Mouse (Mus musculus): ENCODE data around the gene Specc1. TPM values are rescaled to one million over a fixed set of nuclear protein-coding genes. Genes with fewer than 3 reads are reported as not detected.

Specc1 gene
- polyA plus RNA-seq, 1 experiment from 2014 or later, result 9.7 TPM

DNA sequence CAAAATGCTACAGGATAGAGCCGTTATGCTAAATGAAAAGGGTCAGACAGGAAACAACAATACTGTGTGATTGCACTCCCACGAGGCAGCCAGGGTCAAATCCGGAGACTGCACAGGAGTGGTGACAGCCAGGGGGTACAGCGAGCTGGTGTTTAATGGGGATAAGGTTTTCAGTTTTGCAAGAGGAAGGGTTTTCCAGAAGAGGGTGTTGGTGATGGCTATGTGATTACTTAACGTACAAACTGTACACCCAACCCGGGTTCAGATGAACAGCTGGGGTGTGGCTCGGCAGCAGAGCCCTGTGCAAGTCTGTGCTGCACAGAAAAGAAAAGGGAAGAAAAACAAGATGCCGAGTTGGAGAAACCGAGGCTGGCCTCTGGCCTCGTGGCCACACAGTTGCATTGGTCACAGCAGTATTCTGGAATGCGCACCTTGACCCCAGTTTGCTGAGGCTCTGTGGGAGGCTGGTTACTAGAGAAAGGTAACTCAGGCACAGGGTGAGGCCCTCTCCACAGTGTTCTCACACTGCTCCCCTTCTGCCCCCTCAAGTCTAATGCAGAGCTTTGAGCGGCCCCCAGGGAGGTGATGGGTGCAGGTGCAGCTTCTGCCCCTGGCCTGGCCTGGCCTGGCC, 284.2 kb downstream of the Specc1 start:
- ATAC-seq (ENCODE audit: low FRiP score), result no peak
- no peak overlapping the region for H3K9ac ChIP-seq (replicated peaks)
- H3K4me1 ChIP-seq, result no peaks in the 10 kb centered on the region
- no peaks in the 10 kb centered on the region for H3K36me3 ChIP-seq
- H3K4me3 ChIP-seq (replicated peaks), result no peak overlapping the region
- H3K9me3 ChIP-seq (replicated peaks), result no peaks in the 10 kb centered on the region
- 81% methylated on average over 12 of the region's 12 CpGs for WGBS
- no peak overlapping the region for H3K4me2 ChIP-seq
- no peak overlapping the region for H3K27ac ChIP-seq (replicated peaks)
- no peaks in the 10 kb centered on the region for H3K27me3 ChIP-seq (replicated peaks)

DNA sequence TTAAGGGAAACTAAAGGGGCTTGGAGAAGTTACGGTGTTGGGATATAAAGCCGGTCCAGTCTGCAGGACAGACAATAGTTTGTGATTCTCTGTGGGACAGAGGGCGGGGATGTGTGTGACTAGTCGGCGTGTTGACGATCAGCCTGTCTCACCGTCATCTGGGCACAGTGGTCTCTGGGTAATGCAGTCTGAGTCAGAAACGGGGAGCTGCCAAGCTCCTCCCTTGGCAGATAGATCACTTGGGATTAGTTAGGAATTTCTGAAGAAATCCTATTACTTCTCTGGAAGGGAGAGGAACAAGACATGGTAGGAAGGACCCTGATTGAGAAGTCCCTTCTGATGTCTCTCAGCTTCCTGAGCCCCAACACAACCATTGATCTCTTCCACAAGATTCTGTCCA, 287.3 kb downstream of the Specc1 start:
- H3K9me3 ChIP-seq (replicated peaks), result no peaks in the 10 kb centered on the region
- peaks cover 6% of the 10 kb centered on the region for H3K27me3 ChIP-seq (replicated peaks)
- H3K27ac ChIP-seq (replicated peaks), result no peak overlapping the region
- H3K4me3 ChIP-seq (replicated peaks), result no peak overlapping the region
- H3K9ac ChIP-seq (replicated peaks), result no peak overlapping the region
- no peak overlapping the region for H3K4me2 ChIP-seq
- 89% methylated on average over 8 of the region's 8 CpGs for WGBS
- ATAC-seq (ENCODE audit: low FRiP score), result no peak
- H3K4me1 ChIP-seq, result peaks cover 8% of the 10 kb centered on the region
- H3K36me3 ChIP-seq, result no peaks in the 10 kb centered on the region

DNA sequence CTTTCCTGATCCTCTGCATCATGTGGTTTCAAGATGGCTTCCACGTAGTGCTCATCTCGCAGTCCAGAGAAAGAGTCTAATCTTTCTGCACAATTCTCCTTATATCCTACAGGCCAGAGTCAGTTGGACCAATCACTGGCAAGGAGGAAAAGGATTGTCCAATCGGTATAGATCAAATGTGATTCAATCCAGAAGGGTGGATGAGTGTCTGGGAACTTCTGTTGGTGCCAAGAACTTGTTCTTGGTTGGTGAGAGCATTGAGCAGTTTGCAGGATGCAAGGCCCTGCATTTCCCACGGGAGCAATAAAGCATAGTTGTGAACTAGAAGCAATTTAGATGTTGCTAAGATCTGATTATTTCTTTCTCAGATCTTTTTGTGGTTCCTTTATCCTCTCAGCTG, 287.9 kb downstream of the Specc1 start:
- no peak overlapping the region for H3K4me2 ChIP-seq
- H3K36me3 ChIP-seq, result no peaks in the 10 kb centered on the region
- no peak overlapping the region for H3K4me3 ChIP-seq (replicated peaks)
- peaks cover 11% of the 10 kb centered on the region for H3K27me3 ChIP-seq (replicated peaks)
- H3K9me3 ChIP-seq (replicated peaks), result no peaks in the 10 kb centered on the region
- no peak for ATAC-seq (ENCODE audit: low FRiP score)
- no peak overlapping the region for H3K27ac ChIP-seq (replicated peaks)
- peaks cover 14% of the 10 kb centered on the region for H3K4me1 ChIP-seq
- 84% methylated on average over 4 of the region's 4 CpGs for WGBS
- no peak overlapping the region for H3K9ac ChIP-seq (replicated peaks)

DNA sequence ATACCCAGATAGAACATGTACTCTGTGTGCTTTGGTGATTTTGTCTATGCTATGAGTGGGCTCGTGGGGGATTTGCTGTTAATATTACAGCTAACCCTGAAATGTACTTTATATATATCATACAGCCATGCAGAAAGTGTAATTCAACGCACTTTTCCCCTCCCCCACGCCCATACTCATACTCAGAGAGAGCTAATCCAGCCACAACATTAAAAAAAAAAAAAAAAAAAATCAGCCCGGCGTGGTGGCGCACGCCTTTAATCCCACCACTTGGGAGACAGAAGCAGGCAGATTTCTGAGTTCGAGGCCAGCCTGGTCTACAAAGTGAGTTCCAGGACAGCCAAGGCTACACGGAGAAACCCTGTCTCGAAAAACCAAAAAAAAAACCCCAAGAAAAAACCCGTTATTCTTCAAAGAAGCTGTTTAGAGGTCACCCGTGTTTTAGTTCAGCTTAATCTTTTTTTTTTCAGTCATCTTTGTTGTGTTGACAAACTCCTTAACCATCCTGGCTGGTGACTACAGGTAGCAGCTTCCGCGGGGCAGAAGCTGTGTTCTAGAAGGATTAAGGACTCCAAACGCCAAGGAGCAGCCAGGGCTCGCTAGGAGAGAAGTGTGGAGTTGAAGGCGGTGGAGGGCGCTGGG, 291.3 kb downstream of the Specc1 start:
- WGBS, result 36% methylated on average over 18 of the region's 18 CpGs
- peaks cover 20% of the 10 kb centered on the region for H3K4me1 ChIP-seq
- no peaks in the 10 kb centered on the region for H3K36me3 ChIP-seq
- H3K27ac ChIP-seq (replicated peaks), result no peak overlapping the region
- H3K4me2 ChIP-seq, result peak overlapping the region; percentile 100
- ATAC-seq (ENCODE audit: low FRiP score), result no peak
- peaks cover 29% of the 10 kb centered on the region for H3K27me3 ChIP-seq (replicated peaks)
- peak overlapping the region; percentile 63 for H3K9ac ChIP-seq (replicated peaks)
- H3K4me3 ChIP-seq (replicated peaks), result peak overlapping the region; percentile 76
- no peaks in the 10 kb centered on the region for H3K9me3 ChIP-seq (replicated peaks)

DNA sequence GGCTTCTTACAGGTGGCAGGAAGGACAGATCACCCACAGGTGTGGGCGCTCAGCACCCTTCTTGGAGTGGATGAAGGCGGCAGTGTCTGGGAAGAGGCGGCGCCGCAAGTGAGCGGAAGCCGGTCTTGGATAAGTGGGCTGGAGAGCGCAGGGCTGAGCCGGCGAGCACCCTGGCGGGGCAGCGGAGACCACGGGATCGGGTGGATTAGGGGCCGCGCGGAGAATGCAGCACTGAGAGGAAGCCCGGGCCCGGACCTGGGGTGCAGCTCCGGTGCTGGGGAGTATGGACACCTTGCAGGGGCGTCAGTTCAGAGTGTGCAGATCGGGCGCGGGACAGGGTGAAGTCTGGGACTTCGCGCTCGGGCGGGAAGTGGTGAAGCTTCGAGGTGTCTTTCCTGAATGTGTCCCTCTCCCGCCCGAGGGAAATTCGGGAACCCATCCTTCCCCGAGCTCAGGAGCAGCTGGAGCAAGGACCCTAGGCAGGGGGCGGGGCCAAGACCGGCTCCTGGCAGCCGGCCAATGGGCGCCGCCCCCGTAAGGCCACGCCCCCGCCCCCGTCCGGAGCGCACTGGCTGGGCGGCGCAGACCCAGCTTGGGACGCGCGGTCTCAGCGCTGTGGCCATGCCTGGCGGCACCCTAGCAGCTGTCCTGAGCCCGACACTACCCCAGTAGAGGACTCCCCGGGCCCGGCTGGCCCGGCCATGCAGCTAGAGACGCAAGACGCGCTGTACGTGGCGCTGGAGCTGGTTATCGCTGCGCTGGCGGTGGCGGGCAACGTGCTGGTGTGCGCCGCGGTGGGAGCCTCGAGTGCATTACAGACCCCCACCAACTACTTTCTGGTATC, 292.1 kb downstream of the Specc1 start, which contains the start of gene Adora2b:
Adora2b (plus strand) TSS at position 584 of the 844 bp plus-strand sequence.
- peak within 1 kb of the TSS; percentile 76 for H3K4me3 ChIP-seq (replicated peaks)
- under 1% methylated on average over 69 of the region's 69 CpGs for WGBS
- no peaks in the 10 kb centered on the region for H3K9me3 ChIP-seq (replicated peaks)
- H3K27me3 ChIP-seq (replicated peaks), result peaks cover 29% of the 10 kb centered on the region
- peak; percentile 87 for ATAC-seq (ENCODE audit: low FRiP score)
- H3K4me2 ChIP-seq, result peak within 1 kb of the TSS; percentile 100
- H3K27ac ChIP-seq (replicated peaks), result 0 out of 2 replicates have a peak within 1 kb of the TSS, but pooled peaks have one; percentile 56
- no peaks in the 10 kb centered on the region for H3K36me3 ChIP-seq
- peak within 1 kb of the TSS; percentile 63 for H3K9ac ChIP-seq (replicated peaks)
- peaks cover 20% of the 10 kb centered on the region for H3K4me1 ChIP-seq

- Histone ChIP-seq H3K4me1 (peaks cover 20% of the 10 kb centered on the region), H3K27ac (replicated peaks) (0 out of 2 replicates have a peak overlapping the region, but pooled peaks have one; percentile 56), H3K4me2 (peak overlapping the region; percentile 100), H3K36me3 (no peaks in the 10 kb centered on the region), H3K4me3 (replicated peaks) (peak overlapping the region; percentile 76), H3K9me3 (replicated peaks) (no peaks in the 10 kb centered on the region), H3K9ac (replicated peaks) (peak overlapping the region; percentile 63), H3K27me3 (replicated peaks) (peaks cover 29% of the 10 kb centered on the region)
- WGBS, result 1% methylated on average over 35 of the region's 35 CpGs
- peak; percentile 49; the same call in 1 of the 2 replicates for ATAC-seq (ENCODE audit: low FRiP score)
These were observed 292.9 kb downstream of the Specc1 start for GRCm38 (mm10) chr11:62249266-62250037.

GRCm38 (mm10) chr11:62251047-62251446, 294.5 kb downstream of the Specc1 start:
- Histone ChIP-seq H3K4me2 (peak overlapping the region; percentile 100), H3K9me3 (replicated peaks) (no peaks in the 10 kb centered on the region), H3K27me3 (replicated peaks) (peaks cover 29% of the 10 kb centered on the region), H3K4me1 (peaks cover 20% of the 10 kb centered on the region), H3K9ac (replicated peaks) (no peak overlapping the region), H3K36me3 (no peaks in the 10 kb centered on the region), H3K4me3 (replicated peaks) (no peak overlapping the region), H3K27ac (replicated peaks) (no peak overlapping the region)
- no peak for ATAC-seq (ENCODE audit: low FRiP score)
- whole genome bisulfite sequencing, result 74% methylated on average over 11 of the region's 11 CpGs

DNA sequence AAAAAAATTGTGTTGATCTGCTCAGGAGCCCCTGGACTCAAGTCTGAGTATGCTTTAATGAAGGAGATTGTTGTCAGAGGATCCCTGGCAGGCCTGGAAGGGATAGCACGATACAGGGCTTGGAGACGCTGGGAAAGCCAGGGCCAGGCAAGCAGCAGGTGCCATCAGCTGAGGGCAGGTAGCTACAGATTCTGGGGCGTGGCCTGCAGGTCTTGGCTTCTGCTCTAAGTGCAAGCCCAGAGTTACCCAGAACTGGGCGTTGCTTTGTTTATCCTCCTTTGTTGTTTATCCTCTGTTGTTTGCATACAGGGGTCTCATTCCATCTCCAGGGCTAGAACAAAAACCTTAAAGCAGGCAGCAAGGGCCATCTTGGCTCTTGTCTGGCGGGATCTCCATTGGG, 296.8 kb downstream of the Specc1 start:
- H3K9ac ChIP-seq (replicated peaks), result no peak overlapping the region
- ATAC-seq (ENCODE audit: low FRiP score), result no peak
- H3K27me3 ChIP-seq (replicated peaks), result peaks cover 23% of the 10 kb centered on the region
- WGBS, result 73% methylated on average over 5 of the region's 5 CpGs
- H3K4me1 ChIP-seq, result peaks cover 16% of the 10 kb centered on the region
- H3K27ac ChIP-seq (replicated peaks), result no peak overlapping the region
- no peak overlapping the region for H3K4me3 ChIP-seq (replicated peaks)
- no peaks in the 10 kb centered on the region for H3K9me3 ChIP-seq (replicated peaks)
- H3K36me3 ChIP-seq, result no peaks in the 10 kb centered on the region
- H3K4me2 ChIP-seq, result no peak overlapping the region

GRCm38 (mm10) chr11:62259214-62259613, 302.7 kb downstream of the Specc1 start:
- ATAC-seq (ENCODE audit: low FRiP score), result no peak
- WGBS, result 65% methylated on average over 5 of the region's 5 CpGs

DNA sequence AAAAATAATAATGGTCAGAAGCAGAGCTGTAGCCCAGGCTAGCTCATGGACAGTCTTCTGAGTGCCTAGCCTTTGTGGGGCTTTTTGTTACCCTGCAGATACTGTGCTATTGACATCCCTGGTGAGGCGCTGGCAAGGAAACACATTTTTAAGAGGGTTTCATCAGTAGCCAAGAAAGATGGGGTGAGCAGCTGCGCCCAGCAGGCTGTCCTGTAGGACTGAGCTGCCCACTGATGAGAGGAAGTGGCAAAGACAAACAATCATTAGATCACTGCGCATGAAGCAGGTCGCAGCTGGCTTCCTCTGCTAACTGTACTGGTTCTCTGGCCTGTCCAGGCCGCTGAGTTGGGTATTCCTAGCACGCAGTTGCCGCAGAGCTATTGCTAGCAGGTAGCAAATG, 307.0 kb downstream of the Specc1 start:
- 69% methylated on average over 7 of the region's 7 CpGs for WGBS
- no peaks in the 10 kb centered on the region for H3K36me3 ChIP-seq
- H3K9me3 ChIP-seq (replicated peaks), result no peaks in the 10 kb centered on the region
- H3K4me1 ChIP-seq, result peaks cover 14% of the 10 kb centered on the region; the same call in 1 of the 2 replicates
- H3K9ac ChIP-seq (replicated peaks), result no peak overlapping the region
- H3K27me3 ChIP-seq (replicated peaks), result no peaks in the 10 kb centered on the region
- no peak overlapping the region for H3K27ac ChIP-seq (replicated peaks)
- no peak overlapping the region for H3K4me3 ChIP-seq (replicated peaks)
- no peak overlapping the region for H3K4me2 ChIP-seq
- no peak for ATAC-seq (ENCODE audit: low FRiP score)

More at GRCm38 (mm10) chr11:62259214-62259613, 302.7 kb downstream of the Specc1 start:
- Histone ChIP-seq H3K4me2 (no peak overlapping the region), H3K4me1 (no peaks in the 10 kb centered on the region; the same call in 1 of the 2 replicates), H3K4me3 (replicated peaks) (no peak overlapping the region), H3K9ac (replicated peaks) (no peak overlapping the region), H3K27me3 (replicated peaks) (no peaks in the 10 kb centered on the region), H3K27ac (replicated peaks) (no peak overlapping the region), H3K36me3 (no peaks in the 10 kb centered on the region), H3K9me3 (replicated peaks) (no peaks in the 10 kb centered on the region)

- Histone ChIP-seq H3K27me3 (replicated peaks) (no peaks in the 10 kb centered on the region), H3K4me3 (replicated peaks) (no peak overlapping the region), H3K36me3 (no peaks in the 10 kb centered on the region), H3K9me3 (replicated peaks) (no peaks in the 10 kb centered on the region), H3K4me1 (peaks cover 17% of the 10 kb centered on the region; the same call in 1 of the 2 replicates), H3K27ac (replicated peaks) (no peak overlapping the region), H3K9ac (replicated peaks) (no peak overlapping the region), H3K4me2 (no peak overlapping the region)
- no peak for ATAC-seq (ENCODE audit: low FRiP score)
- 56% methylated on average over 7 of the region's 7 CpGs for WGBS
These were observed 307.5 kb downstream of the Specc1 start for GRCm38 (mm10) chr11:62264018-62264417.

All from neural tube, embryonic 15.5 days (tissue).